Mouse (Mus musculus) R1 (cell line): Measurements from ENCODE around the gene Tmem217.
A peak's percentile ranks its signal among the peaks of the same experiment; 100 is the strongest.
"Not testable (repeated sequence)": the region's sequence is repeated elsewhere in the genome, so short reads cannot be mapped to it uniquely, and the experiment has no call there.

Experiments used
- DNase-seq: peaks from one replicate; pipeline ENCODE4 v3.0.0-alpha.2; 2018; ENCODE audit warnings: low read depth, low spot score

The Tmem217 gene

GRCm38 (mm10) chr17:29503700-29504099 is 48.5 kb downstream of the Tmem217 start:
- DNase-seq: peak; percentile 69

- no peak for DNase-seq
Measured at GRCm38 (mm10) chr17:29502669-29503665, 49.2 kb downstream of the Tmem217 start.

GRCm38 (mm10) chr17:29502005-29502668 is 50.0 kb downstream of the Tmem217 start:
- DNase-seq: no peak

GRCm38 (mm10) chr17:29500802-29501469 is 51.2 kb downstream of the Tmem217 start:
- DNase-seq: no peak

- no peak for DNase-seq
Measured at GRCm38 (mm10) chr17:29500243-29500740, 51.9 kb downstream of the Tmem217 start.

GRCm38 (mm10) chr17:29499511-29499910 is 52.7 kb downstream of the Tmem217 start:
- no peak for DNase-seq

- DNase-seq: not testable (repeated sequence)
Measured at GRCm38 (mm10) chr17:29498952-29499351, 53.2 kb downstream of the Tmem217 start.

GRCm38 (mm10) chr17:29498028-29498427 is 54.2 kb downstream of the Tmem217 start:
- DNase-seq: no peak

- not testable (repeated sequence) for DNase-seq
Measured at GRCm38 (mm10) chr17:29497481-29497880, 54.7 kb downstream of the Tmem217 start.

- DNase-seq: no peak
Measured at GRCm38 (mm10) chr17:29497071-29497354, 55.2 kb downstream of the Tmem217 start.

- DNase-seq: no peak
Measured at GRCm38 (mm10) chr17:29496211-29497070, 55.7 kb downstream of the Tmem217 start.

- DNase-seq: peak; percentile 57
Measured at GRCm38 (mm10) chr17:29494732-29495076, 57.5 kb downstream of the Tmem217 start.

- DNase-seq: peak; percentile 79
Measured at GRCm38 (mm10) chr17:29494062-29494731, 58.0 kb downstream of the Tmem217 start.

- no peak for DNase-seq
Measured at GRCm38 (mm10) chr17:29493461-29493980, 58.7 kb downstream of the Tmem217 start.

GRCm38 (mm10) chr17:29492269-29493191 is 59.7 kb downstream of the Tmem217 start:
- DNase-seq: peak; percentile 91

GRCm38 (mm10) chr17:29491591-29492268 is 60.5 kb downstream of the Tmem217 start:
- peak; percentile 82 for DNase-seq

- peak; percentile 61 for DNase-seq
Measured at GRCm38 (mm10) chr17:29490713-29491581, 61.2 kb downstream of the Tmem217 start, which contains the start of gene Pim1. TSS of gene Pim1 (plus strand) at chr17:29490753.
